Mouse (Mus musculus) embryo, embryonic 10.5 days (tissue): ENCODE measurements at regions not wholly inside any gene's neighbourhood (a gene's known extent, or its start where the extent isn't known, plus 50 kb on each side); places are given as distances from the start of the nearest gene placed in this dataset.
A peak's percentile ranks its signal among the peaks of the same experiment; 100 is the strongest.

Source experiments
- DNase-seq: peaks from one replicate; pipeline ENCODE4 v3.0.0-alpha.2; 2015; ENCODE audit warnings: low spot score

GRCm38 (mm10) chr13:84644024-84644423, 421.9 kb downstream of the Tmem161b start:
- no peak for DNase-seq

- no peak for DNase-seq
Measured at GRCm38 (mm10) chr13:84646899-84647298, 424.8 kb downstream of the Tmem161b start.

- DNase-seq = no peak
Measured at GRCm38 (mm10) chr13:84648056-84648455, 426.0 kb downstream of the Tmem161b start.

DNA sequence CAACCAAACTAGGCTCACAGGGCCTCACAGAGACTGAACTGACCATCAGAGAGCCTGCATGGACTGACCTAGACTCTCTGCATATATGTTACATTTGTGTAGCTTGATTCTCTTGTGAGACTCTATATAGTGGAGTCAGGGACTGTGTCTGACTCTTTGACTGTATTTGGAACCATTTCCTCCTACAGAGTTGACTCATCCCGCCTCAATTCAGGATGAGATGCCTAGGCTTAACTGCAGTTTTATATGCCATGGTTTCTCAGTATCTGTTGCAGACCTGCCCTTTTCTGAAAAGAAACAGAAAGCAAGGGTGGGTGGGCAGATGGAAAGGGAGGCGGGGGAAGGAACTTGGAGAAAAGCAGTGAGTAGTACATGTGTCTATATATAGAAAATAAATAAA, 441.9 kb downstream of the Tmem161b start:
- no peak for DNase-seq

GRCm38 (mm10) chr13:84680971-84681370, 458.9 kb downstream of the Tmem161b start:
- DNase-seq = no peak

DNA sequence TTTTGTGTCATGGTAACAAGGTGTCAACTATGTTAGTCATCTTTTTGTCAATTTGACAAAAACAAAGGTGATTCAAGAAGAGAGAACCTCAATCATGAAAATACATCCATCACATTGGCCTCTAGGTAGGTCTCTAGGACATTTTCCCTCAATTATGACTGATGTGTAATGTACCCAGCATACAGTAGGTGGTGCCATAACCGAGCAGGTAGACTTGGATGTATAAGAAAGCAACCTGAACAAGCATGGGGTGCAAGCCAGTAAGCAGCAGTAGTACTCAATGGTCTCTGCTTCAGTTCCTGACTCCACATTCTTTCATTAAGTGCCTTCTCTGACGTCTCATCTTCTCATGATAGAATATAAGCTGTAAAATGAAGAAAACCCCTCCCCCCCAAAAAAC, 463.8 kb downstream of the Tmem161b start:
- peak; percentile 2 for DNase-seq

DNA sequence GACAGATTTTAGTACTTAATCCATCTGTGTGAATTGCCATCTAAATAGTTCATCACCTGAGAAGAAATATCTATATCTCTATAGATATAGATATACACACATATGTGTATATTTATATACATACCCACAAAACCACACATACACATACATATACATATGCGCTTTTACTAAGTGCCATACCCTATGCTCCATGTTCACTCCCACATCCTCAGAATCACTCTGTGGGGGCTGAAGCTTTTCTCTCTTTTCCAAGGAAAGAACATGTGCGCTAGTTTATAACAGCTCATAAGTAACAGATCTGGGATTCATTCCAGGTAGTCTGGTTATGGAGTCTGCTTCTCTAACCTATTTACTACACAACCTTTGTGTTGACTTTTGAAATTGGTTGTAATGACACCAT, 471.4 kb downstream of the Tmem161b start:
- DNase-seq = no peak

DNA sequence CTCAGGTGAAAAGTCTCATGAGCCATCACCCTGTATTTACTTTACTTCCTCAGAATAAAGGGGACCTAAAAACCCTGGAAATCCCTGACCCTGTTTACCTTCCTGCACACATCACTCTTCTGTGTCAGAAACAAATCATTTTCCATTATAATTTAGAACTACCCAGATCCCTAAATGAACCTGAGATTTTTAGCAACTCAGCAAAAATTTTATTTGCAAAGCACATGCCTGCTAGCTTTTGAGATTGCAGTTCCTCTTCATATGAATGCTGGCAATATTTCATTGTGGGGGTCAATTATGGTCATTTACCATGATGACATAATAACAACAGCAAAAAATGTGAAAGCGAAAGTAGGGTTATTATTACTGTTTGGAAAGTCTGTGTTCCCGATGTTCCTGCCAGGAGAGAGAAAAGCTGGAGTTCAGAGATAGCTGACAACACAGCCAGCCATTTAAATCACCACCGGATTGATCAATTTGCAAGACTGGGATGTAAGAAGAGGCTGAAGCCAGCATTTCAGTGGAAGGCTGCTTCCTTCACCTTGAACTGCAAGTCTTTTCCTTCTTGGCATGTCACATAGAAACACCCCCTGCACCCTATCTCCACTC, 476.5 kb downstream of the Tmem161b start:
- DNase-seq = no peak

- DNase-seq = no peak
Measured at GRCm38 (mm10) chr13:84741231-84741630, 448.0 kb upstream of the Ccnh start.

DNA sequence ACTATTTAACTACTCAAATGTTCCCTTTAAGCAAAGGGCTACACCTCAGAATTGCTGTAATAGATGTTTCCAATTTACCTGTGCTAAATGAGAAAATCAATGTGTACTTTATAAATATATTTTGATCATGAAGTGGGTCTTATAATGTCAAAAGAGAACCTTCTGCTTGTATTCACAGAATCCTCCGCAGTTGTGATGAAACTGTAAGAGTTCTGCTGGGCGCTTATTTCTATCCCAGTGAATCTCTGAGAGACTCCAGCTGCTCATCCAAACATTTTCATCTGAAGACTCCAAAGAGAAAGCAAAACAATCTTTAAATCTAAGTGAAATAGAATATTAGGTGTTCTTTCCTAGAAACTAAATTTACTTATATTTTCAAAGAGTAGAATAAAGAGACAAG, 440.9 kb upstream of the Ccnh start:
- no peak for DNase-seq

- no peak for DNase-seq
Measured at GRCm38 (mm10) chr13:84749214-84749613, 440.0 kb upstream of the Ccnh start.

DNA sequence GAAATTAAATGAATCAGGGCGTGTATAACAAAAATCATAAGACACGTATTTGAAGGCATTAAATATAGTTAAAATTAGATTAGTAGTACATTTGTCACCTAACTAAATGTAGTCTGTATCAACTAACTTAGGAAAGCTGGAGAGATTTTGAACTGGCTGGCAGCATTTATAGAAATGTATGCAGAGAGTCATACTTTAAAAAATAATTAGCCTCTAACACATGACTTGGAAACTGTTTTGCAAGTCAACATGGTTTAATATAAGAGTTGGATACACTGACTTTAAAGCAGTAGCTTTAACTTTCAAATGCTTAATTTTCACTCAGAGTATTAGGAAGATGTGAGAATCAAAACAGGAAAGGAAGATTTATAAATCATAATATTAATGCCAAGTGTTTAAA, 439.1 kb upstream of the Ccnh start:
- DNase-seq = no peak

DNA sequence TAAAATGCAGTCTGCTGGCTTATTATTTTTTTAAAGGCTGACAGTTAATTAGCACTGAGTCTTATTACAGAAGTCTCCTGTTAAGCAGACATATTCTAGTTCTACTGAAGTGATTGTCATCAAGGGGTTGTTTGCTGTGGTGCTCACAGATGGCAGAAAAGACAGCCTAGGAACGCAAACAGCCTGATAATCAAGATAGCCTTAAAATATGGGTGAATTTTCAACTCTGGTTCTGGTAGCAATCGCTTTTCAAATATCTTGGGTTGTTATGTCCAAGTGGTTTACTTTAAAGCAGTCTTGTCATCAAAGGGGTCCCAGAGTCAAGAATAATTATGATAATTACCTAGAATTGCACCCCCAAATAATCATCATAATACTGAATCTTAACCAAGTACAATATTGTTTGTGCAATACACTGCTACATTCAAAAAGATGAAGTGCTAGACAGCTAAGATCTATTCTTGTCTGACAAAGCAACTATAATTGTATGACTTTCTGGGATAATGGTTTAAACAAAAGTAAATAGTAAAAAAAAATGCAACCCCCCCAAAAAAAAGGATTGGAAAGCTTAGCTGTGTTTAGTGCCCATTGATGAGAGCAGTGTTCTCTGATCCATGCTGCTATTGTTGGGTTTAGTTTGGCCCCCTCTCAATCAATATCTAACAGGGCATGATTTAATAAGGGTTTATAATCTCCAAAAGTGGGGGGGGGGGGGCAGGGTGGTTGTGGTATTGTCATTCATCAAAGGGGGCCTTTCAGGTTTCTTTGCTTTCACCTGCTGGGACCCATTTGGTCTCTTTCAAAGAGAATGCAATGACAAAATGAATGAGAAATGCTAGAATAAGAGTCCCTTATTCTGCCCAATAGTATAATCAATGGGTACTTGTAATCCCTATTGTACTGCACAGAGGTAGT, 437.4 kb upstream of the Ccnh start:
- no peak for DNase-seq

GRCm38 (mm10) chr13:84752491-84752820, 436.8 kb upstream of the Ccnh start:
- DNase-seq = no peak

GRCm38 (mm10) chr13:84753751-84754500, 435.3 kb upstream of the Ccnh start:
- DNase-seq = no peak

GRCm38 (mm10) chr13:84754821-84755725, 434.1 kb upstream of the Ccnh start:
- DNase-seq = no peak

GRCm38 (mm10) chr13:84756796-84757335, 432.3 kb upstream of the Ccnh start:
- no peak for DNase-seq

GRCm38 (mm10) chr13:84757896-84758567, 431.2 kb upstream of the Ccnh start:
- no peak for DNase-seq

GRCm38 (mm10) chr13:84758568-84758900, 430.7 kb upstream of the Ccnh start:
- peak; percentile 90 for DNase-seq

- DNase-seq = no peak
Measured at GRCm38 (mm10) chr13:84759061-84759460, 430.1 kb upstream of the Ccnh start.

- no peak for DNase-seq
Measured at GRCm38 (mm10) chr13:84760471-84760870, 428.7 kb upstream of the Ccnh start.
